Mouse (Mus musculus) brain, embryonic 14.5 days (tissue): ENCODE results near the gene Habp2. TPM values are rescaled to one million over a fixed set of nuclear protein-coding genes. Genes with fewer than 3 reads are reported as not detected.

Source experiments
- DNase-seq: peaks from one replicate; pipeline ENCODE4 v3.0.0-alpha.2; 2011; ENCODE audit warnings: low read depth
- CTCF ChIP-seq: fragments of 200-500 bp; IDR thresholded peaks from 2 replicates; pipeline ENCODE4 v1.5.1; 2012; ENCODE audit warnings: inconsistent platforms, mild to moderate bottlenecking, moderate library complexity, borderline replicate concordance; ENCODE audit not compliant: insufficient read depth, insufficient read length; ENCODE audit errors: extremely low read depth
- POLR2A ChIP-seq: fragments of 200-500 bp; IDR thresholded peaks from 2 replicates; pipeline ENCODE4 v1.6.1; 2012; ENCODE audit warnings: mild to moderate bottlenecking, inconsistent platforms, borderline replicate concordance; ENCODE audit not compliant: poor library complexity, insufficient read depth, insufficient read length, severe bottlenecking; ENCODE audit errors: extremely low read depth
- polyA plus RNA-seq: library from polyadenylated mRNA; depleted of rRNA; stranded (reverse); fragments of >200 nt; gene quantifications from 2 replicates; pipeline ENCODE4 v1.2.3, GENCODE M21; 2012

The Habp2 gene
- polyA plus RNA-seq, 1 experiment, result not detected

- TF ChIP-seq POLR2A (no peak), CTCF (no peak)
- no peak for DNase-seq
Observed at GRCm38 (mm10) chr19:56300835-56301234, 13.9 kb downstream of the Habp2 start.

GRCm38 (mm10) chr19:56316531-56316930, 29.6 kb downstream of the Habp2 start:
- no peak for DNase-seq
- TF ChIP-seq CTCF (no peak), POLR2A (no peak)

GRCm38 (mm10) chr19:56319219-56319618, 32.3 kb downstream of the Habp2 start:
- TF ChIP-seq CTCF (no peak), POLR2A (no peak)

DNA sequence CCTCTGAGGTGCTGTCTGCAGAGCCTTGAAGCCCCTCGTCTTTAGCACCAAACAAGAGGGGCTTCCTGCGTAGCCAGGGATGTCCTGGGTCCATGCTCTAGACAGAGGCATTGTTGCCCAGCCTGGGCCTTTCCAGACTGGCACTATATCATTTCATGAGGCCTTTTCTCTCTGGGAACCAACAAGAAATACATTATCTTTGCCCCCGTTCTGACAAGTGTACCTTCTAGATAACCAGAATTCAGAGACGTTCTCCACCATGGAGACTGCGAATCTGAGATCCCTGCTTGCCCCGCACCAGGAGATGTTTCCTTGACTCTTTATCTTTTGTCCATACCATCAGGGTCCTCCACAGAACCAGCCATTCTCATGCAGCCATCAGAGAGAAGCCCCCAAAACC, 32.7 kb downstream of the Habp2 start:
- no peak for TF ChIP-seq CTCF
- no peak for TF ChIP-seq POLR2A

More at GRCm38 (mm10) chr19:56319219-56319618, 32.3 kb downstream of the Habp2 start:
- no peak for DNase-seq

DNA sequence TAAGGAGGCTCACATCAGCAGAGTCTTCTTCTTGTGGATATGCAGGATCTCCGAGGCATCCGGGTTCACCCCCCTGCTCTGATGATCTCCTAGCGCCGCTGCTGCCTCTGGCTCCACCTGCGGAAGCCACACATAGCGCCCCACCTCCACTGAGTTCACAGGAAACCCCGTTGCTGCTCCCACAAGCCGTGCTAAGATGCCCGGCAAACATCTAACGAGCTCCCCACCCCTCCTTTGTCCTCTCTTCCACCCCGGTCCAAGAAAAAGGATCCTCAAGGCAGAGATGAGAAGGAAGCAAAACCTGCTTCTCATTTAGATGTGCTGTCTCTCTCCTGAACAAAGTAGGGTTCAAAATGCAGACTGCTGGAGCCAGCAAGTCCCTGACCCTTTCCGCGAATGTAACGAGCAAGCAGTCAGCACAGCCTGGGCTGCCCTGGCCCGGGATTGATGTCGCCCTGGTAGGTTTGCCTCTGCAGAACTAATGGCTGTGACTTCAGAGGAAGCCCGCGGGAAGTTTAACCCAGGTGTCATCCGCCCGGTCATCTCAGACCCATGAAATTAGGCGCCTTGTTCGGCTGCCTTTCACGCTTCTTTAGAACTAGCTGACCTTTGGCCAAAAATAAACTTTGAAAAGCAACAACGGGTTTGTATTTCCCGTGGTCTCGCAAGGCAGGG, 33.4 kb downstream of the Habp2 start:
- DNase-seq, result peak; percentile 73
- TF ChIP-seq CTCF, result no peak
- TF ChIP-seq POLR2A, result no peak

More for the DNA sequence above, 32.7 kb downstream of the Habp2 start:
- no peak for DNase-seq

DNA sequence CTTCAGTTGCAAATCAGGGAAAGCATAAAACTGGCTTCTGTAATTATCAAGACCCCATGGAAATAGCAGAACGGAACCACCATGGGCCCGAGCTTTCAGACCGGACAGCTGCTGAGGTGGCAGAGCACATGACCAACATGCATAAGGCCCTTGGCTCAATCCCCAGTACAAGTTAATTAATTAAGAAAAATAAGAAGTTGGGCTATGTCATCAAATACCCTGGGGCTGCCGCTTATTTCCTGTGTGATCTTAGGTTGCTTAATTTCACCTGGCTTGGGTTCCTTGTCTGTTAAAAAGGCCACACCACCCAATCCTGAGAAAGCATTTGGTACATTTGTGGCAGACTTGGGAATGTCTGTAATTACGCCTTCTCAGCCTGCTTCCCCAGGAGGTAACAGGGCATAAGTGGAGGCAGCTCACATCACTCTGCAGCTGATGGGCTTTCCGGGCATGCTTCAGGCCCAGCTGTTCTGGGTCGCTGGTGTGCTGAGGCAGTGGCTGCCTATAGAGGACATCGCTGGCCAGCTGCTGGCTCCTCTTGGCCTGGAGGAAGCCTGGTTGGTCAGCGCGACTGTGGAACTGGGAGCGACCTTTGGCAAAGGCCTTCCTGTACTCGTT, 34.5 kb downstream of the Habp2 start:
- no peak for TF ChIP-seq CTCF
- TF ChIP-seq POLR2A, result no peak
- peak; percentile 50 for DNase-seq

- peak; percentile 35 for DNase-seq
- TF ChIP-seq POLR2A (no peak), CTCF (no peak)
Observed at GRCm38 (mm10) chr19:56325676-56326075, 38.7 kb downstream of the Habp2 start.

DNA sequence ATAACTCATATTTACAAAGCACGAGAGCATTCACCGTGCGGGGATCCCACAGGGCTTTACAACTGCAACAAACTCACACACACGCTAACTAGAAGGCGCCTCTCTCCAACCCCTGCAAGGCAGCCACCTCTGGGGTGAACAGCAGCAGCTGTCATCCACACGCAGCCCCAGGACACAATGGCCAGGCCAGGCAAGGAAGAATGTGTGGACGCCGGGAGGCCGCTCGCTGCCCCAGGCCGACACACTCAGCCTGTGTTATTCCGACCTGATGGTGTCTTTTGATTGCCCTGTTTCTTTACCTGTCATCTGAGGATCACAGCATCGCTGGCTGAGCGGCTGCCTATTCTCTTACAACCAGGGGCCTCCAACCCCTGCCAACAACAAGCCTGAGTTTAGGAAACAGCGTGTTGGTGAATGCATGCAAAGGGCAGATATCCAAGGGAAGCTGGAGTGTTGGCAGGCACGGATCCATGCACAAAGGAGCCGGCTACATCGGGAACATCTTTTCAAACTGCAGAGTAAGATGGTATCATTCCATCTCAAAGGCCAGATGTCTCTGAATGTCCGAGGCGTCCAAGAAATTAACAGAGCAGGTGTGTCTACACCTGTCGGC, 39.4 kb downstream of the Habp2 start:
- DNase-seq, result peak; percentile 77
- no peak for TF ChIP-seq CTCF
- TF ChIP-seq POLR2A, result no peak

DNA sequence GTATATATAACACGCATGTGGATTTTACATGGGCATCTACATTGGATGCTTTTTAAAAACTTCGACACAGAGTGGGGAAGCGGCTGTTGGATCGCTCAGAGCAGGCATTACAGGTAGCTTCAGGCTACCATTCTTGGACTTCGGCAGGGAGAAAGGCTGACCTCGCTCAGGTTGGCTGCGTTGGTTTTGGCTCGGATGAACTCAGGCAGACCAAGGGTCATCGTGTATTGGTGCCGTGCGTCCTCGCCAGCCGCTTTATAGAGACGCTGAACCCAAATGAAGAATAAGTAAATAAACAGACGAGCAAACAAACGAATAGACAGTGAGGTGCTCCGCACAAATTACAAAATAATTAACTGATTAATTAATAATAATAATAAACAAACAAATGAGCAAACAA, 49.4 kb downstream of the Habp2 start:
- DNase-seq, result no peak
- TF ChIP-seq POLR2A (no peak), CTCF (no peak)

- TF ChIP-seq POLR2A (no peak), CTCF (no peak)
Observed at GRCm38 (mm10) chr19:56336826-56337225, 49.9 kb downstream of the Habp2 start.

GRCm38 (mm10) chr19:56342006-56342405, 55.1 kb downstream of the Habp2 start:
- TF ChIP-seq CTCF, result no peak
- no peak for TF ChIP-seq POLR2A
- peak; percentile 82 for DNase-seq

More at GRCm38 (mm10) chr19:56336826-56337225, 49.9 kb downstream of the Habp2 start:
- DNase-seq, result no peak

DNA sequence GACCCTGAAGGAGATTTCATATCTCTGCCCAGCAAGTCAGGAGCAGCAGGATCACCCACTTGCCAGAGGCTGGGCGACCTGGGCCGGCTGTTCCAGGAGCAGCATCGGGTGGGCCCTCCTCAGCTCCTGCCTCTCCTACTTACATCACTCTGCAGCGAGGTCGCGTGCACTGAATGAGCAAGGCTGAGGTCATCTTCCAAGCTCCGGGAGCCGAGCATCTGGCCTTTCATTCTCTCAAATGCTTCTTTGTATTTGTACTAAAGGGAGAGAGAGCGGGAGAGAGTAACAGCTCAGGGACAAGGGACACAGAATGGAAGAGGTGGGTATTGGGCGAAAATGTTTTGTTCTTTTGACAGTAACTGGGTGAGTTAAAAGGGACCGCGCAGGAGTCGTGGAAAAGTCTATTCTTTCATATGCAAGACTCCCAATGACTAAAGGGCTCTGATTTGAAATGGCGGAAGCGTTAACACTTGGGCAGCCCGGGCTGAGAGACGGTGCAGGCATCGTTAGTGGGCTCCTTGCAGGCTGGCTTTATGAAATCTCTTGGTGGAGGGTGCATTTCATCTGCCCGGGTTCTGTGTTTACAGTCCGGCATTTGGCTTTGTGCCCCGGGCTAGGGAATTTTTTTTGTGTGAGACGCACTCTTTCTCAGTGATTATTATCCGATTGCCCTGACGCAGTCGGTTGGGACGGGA, 57.1 kb downstream of the Habp2 start:
- DNase-seq, result peak; percentile 90
- no peak for TF ChIP-seq CTCF
- no peak for TF ChIP-seq POLR2A

DNA sequence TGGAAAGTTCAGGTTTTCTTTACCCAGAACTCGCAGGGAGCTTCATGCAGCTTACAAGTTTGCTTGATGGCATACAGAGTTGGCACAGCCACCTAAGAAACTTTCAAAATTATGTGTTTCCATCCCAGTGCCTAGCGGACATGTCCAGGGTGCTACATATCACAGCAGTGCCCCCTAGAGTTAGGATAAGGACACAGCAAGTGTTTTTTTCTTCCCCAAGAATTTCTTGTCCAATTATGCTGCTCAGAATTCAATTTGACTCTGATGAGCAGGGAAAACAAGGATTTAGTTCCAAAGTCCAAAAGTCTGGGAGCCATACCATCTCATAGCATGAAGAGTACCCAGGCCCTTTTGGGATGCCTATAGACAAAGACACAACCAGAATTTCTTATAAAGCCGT, 59.1 kb downstream of the Habp2 start:
- TF ChIP-seq POLR2A, result no peak
- TF ChIP-seq CTCF, result peak; percentile 50; the same call in 1 of the 2 replicates
- DNase-seq, result peak; percentile 69
